Mouse (Mus musculus) gastrocnemius, postnatal 25 days (tissue): ENCODE results near the gene Gm28036. TPM values are rescaled to one million over a fixed set of nuclear protein-coding genes. Genes with fewer than 3 reads are reported as not detected.
"Not testable (repeated sequence)": the region's sequence is repeated elsewhere in the genome, so short reads cannot be mapped to it uniquely, and the experiment has no call there.

Experiments used
- DNase-seq: peaks from one replicate; pipeline ENCODE4 v3.0.0; 2022
- long read RNA-seq, 2 experiments: library from polyadenylated mRNA; stranded (forward); transcript quantifications; one replicate each; pipeline ENCODE4 v2.0.0; 2021
- total RNA-seq, 2 experiments: library from RNA; stranded (reverse); gene quantifications; 1 replicate in 1 of 2; 2 replicates in 1 of 2; pipeline ENCODE4 v1.2.3; 2021

Gene Gm28036
- total RNA-seq, result 1 to 10 TPM; 4.9 to 5.6 TPM
- long read RNA-seq, experiment 1, partial matches to known transcripts, result 0 of 2 reads
- long read RNA-seq, experiment 1, other reads (novel, unspliced or antisense), result 2 of 2 reads
- long read RNA-seq, experiment 2, partial matches to known transcripts, result 0 of 1 reads
- long read RNA-seq, experiment 2, other reads (novel, unspliced or antisense), result 1 of 1 reads

DNA sequence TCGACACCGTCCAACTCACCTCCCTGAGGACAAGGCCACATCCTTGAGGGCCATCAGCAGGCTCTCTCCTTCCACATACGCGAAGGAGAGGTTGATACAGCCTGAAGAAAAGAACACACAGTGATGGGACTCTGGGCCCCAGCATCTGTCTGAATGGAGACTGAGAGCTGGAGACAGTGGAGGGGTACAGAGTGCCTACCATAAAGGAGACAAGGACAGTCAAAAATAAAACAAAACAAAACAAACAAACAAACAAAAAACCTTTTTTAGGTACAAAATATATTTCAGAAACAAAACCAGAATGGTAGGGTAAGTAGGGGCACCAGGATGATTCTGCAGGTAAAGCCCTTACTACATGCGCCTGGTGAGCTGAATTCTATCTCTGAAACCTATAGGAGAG, at the start of gene Gm28036:
Gm28036 (minus strand) TSS at position 101 of the 400 bp plus-strand sequence.
- DNase-seq, result no peak

DNA sequence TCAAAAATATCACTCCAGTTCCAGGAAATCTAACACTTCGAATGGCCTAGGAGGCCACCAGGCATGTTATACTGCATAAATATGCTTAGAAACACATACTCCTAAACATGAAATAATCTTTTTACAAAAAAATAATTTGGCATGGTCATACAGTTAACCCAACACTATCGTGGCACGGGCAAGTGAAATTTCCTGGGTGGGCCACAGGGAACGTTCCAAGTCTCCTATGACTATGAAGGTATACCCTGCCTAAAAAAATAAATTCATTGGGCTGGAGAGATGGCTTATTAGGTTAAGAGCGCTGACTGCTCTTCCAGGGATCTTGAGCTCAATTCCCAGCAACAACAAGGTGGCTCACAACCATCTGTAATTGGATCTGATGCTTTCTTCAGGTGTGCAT, 39.7 kb upstream of the Gm28036 start:
- DNase-seq, result no peak

DNA sequence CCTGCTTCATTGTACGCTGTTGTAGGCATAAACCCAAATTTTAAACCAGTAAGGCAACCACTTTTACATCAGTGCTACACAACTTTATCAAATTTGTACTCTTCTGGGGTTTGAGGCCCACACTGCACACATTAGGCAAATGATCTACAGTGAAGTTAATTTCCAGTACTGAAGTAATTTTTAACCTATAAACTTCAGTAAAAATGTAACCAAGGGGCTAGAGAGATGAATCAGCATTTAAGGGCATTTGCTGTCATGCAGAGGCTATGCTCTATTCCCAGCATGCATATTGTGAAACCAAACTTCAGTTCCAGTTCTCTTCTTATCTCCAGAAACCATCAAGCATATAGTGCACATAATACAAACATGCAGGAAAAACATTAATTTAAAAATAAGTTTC, 38.6 kb upstream of the Gm28036 start:
- no peak for DNase-seq

DNA sequence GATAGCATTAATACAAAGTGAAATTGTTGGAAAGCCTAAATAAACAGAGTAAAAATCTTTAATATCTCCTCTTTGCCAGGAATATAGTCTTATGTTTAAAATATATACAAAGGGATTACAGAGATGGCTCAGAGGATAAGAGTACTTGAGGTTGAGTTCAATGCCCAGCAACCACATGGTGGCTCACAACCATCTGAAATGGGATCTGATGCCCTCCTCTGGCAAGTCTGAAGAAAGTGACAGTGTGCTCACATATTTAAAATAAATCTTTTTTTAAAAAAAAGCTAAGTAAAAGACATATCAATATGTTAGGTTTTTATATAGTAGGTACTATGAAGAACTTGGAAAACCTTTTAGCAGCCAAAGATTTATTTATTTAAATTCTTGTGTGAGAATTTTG, 24.6 kb upstream of the Gm28036 start:
- DNase-seq, result no peak

DNA sequence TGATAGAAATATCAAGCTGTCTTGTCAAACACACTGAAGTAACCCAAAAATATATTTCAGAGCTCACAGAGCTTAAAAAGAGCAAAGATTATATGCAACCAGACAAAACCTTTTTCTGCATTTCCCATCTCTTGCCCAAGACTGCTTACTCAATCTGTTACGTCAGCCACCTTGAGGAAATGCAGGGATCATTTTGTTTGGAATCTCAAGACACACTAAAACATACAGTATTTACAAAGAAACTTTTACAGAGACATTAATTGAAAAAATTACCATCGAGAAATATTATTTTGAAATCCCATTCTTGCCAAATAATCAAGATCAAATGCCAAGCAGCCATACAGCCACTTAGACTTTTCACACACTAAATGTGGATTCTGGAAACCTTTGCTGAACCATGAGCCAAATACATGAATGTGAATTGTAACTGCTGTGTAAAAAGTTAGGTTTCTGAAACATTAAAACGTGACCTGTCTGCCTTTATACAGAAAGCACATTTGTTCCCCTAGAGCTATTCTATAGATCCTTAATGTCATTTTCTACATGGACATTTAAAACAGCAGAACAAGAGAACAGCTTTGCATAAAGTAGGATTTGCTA, 20.5 kb upstream of the Gm28036 start:
- DNase-seq, result no peak

DNA sequence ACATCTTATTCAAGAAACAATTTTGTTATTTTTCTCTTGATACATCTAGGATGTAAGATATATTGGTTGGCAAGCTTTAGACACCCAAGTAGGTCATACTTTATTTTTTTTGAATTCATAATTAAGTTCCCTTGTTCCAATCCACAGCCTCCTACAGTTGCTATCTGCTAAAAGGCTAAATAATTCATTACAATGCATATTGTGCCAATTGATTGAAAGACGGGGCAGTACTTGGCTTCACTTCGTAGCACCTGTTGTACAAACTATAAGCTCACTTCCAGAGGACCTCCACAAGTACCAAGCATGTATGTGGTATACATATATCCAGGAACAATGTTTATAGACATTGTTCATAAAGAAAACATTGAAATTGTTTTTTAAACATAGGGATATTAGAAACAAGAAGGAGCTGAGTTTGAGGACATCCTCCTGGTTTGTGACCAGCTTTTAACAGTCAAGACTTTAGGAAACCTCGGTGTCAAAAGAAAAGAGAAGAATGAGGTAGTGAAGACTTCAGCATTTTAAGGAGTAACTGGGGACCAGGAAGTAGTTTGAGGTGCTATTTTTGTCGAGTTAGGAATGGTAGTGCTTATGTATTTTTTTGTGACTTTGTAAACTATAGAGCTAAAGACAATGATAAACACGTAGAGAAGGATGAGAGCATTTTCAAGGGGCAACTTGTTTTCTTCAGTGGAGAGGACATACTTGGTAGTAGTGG, 19.5 kb upstream of the Gm28036 start:
- DNase-seq, result no peak

DNA sequence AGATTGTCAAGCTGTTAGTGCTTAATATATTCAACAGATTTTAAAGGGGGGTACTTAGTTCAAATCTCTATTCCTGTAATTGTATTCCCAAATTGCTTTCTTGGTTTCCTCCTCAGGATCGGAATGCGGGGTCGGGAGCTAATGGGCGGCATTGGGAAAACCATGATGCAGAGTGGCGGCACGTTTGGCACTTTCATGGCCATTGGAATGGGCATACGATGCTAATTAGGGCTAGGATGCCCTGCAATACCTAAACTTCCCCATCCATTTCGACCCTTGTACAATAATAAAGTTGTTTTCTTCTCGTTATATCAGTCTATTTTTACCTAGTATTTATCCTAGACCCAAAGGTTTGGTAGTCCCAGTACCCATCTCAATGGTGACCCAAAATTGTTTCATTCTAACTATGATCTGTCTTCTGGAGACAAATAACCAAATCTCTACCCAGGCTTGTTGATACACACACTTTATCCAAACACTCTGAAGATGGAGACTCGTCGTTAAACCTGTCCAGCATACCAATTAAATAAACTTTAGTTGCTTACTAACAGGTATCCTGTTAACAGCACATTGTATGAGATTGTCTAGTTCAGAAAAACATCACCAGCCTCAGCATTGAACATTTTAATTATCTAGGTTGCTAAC, 18.7 kb upstream of the Gm28036 start:
- DNase-seq, result no peak

DNA sequence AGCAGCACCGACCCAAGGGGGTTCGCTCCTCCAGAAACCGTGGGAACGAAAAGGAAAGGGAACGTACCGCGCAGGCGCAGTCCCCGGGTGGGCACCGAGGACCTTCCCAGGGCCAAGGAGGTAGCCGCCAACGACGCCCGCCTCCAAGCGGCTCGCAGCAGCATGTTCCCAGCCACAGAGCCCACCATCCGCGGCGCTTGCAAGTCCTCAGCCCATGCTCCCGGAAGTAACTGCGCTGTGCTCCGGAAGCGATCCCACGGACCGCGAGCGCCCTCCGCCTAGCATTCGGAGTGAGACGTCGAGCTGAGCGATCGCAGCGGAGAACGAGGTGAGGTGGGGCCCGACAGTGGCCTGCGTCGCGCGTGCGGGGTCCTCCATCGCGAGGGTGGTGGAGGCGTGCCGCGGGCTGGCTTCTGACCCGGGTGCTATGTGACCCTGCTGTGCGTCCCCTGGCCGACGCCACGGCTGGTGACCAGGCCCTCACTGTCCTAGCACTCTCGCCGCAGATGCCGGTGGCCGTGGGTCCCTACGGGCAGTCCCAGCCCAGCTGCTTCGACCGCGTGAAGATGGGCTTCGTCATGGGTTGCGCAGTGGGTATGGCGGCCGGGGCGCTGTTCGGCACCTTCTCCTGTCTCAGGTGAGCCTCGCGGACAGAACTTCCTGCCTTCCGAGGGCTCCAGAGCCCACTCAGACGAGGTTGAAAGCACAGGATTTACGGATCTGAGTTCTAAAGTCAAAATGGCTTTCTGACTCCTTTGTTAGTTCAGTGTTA, 17.2 kb upstream of the Gm28036 start, which contains the start of the genes Romo1 and Nfs1:
Romo1 (plus strand) TSS at position 87 of the 772 bp plus-strand sequence.
Nfs1 (minus strand) TSS at position 234 of the 772 bp plus-strand sequence.
- peak; percentile 88 for DNase-seq

DNA sequence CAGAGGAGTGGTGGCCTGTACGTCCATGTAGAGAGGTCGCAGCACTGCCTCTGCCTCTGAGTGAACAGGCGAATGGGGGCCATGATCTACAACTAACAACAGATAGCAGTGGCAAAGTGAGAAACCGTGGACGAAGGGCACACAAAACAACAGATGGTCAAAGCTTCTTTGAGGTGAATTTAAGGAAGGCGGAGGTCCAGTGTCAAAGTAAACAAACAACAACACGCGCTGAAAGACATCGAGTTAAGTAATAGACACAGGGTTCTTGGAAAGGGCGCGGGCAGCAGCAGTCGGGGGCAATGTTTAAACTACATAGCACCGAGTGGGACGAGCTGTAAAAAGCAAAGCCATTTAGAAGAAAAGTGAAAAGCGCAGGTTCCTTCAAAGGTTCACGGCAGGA, 16.5 kb upstream of the Gm28036 start:
- no peak for DNase-seq

DNA sequence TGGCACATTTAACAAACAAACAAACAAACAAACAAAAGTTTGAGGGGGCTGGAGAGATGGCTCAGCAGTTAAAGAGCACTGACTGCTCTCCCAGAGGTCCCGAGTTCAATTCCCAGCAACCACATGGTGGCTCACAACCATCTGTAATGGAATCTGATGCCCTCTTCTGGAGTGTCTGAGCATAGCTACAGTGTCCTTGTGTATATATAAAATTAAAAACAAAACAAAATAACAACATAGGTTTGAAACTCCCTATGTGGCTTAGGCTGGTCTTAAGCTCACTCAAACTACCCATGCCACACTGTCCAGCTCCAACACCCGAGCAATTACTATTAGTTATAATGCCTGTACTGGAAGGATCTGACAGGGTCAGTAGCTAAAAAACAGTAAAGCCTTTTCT, 15.9 kb upstream of the Gm28036 start:
- no peak for DNase-seq

DNA sequence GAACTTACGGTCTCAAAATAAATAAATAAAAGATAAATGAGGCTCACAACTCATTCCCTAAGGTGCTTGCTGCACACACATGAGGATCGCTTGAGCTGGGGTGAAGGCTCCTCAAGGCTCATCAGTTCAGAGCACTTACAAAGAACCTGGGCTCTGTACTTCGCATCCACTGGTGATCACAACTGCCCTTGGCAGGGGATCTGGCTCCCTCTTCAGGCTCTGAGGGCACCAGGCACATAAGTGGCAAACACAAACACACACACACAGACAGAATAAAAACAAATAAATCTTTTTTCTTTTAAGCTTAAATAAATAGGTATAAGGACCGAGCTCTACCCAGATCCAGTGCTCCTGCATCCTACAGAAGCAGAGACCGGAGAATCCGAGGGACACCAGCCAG, 8.8 kb upstream of the Gm28036 start:
- no peak for DNase-seq

DNA sequence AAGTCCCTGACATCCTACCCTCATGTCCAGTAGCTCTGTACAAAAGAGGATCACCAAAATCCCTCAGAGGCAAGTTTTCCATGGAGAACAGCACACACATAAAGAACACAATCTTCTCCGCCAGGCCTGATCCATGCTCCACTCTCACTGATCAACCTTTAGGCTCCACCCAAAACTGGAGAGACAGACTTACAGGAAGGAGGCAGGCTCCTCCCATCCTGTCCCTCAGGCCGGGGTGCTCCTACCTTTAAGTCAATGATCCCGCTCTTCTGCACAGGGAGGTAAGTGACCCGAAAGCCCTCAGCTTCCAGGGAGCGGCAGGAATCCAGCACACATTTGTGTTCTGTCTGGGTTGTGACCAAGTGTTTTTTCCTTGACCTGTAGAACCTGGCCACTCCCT, 7.3 kb upstream of the Gm28036 start:
- DNase-seq, result no peak

DNA sequence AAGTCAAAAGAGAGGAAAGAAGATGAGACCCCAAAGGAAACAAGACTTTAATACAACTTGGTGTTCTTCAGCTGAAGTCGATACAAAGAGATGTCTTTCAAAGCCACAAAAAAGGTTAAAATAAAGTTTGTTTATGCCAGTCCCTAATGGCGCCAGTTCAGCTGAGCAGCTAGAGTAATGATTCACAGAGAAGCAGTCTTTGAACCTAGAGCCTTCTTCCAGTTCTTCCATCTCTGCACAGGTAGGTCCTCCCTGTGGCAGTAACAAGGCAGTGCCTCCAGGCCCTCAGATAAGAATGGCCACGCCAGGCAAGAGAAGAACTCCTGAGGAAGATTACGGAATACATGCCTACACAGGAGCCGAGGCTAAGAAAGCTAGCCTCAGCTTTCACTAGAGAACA, 3.2 kb downstream of the Gm28036 start:
- no peak for DNase-seq

DNA sequence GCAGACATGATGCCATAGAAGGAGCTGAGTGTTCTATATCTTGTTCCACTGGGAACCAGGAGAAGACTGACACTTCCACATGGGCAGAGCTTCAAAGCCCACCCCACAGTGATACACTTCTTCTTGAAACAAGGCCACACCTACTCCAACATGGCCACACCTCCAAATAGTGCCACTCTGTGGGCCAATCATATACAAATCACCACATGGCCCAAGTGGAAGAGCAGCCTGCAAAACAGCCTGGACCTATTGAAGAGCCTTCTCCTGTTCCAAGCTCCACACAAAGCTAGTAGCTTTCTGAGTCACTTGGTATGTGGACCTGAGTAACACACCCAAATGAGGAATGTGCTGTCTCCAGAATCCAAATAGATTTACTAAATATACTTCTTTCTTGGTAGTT, 7.3 kb downstream of the Gm28036 start:
- DNase-seq, result no peak

DNA sequence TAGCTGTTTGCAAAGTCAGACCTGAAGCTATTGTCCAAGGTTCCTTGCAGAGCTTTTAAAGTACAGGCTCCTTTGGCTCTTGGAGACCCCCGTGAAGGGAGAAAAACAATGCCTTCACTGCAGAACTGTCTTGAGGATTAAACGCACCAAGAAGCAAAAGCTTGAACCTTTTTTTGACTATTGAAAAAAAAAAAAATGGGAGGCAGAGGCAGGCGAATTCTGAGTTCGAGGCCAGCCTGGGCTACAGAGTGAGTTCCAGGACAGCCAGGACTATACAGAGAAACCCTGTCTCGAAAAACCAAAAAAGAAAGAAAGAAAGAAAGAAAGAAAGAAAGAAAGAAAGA, 14.8 kb downstream of the Gm28036 start:
- not testable (repeated sequence) for DNase-seq

DNA sequence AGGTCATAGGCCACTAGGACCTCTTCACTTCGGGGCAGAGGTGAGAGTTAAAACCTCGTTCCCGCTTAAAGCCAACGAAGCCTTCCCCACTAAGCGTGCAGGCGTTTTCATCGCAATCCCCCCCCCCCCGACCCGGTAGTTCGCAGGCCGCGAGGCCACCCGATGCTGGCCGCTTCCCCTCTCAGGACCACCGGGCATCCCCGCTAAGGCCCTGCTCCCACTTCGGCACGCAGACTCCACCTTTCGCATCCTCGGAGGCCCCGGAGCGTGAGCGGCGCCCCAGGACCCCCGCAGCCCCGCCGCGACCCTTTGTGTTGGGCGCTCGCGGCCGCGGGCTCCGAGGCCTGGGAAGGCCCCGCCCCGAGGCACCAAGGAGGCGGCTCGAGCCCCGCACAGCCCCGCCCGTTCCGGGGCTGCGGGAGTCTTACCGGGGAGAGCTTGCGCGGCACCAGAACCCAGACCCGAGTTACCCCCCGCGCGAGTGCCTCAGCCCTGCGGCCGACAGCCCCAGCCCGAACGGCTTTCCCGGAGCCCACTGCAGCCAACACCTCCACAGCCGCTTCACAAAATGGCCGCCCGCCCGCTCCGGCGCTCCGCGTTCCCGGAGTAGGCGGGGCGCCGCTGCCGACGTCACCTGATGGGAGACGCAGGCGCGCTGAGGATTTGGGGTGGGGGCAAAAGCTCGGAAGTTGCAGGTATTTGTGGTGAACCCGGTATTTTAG, 15.4 kb downstream of the Gm28036 start, which contains the start of the genes Cpne1 and Rbm12:
Cpne1 (minus strand) TSS at position 608 of the 722 bp plus-strand sequence.
Rbm12 (minus strand) TSS at position 621 of the 722 bp plus-strand sequence.
- DNase-seq, result peak; percentile 89

DNA sequence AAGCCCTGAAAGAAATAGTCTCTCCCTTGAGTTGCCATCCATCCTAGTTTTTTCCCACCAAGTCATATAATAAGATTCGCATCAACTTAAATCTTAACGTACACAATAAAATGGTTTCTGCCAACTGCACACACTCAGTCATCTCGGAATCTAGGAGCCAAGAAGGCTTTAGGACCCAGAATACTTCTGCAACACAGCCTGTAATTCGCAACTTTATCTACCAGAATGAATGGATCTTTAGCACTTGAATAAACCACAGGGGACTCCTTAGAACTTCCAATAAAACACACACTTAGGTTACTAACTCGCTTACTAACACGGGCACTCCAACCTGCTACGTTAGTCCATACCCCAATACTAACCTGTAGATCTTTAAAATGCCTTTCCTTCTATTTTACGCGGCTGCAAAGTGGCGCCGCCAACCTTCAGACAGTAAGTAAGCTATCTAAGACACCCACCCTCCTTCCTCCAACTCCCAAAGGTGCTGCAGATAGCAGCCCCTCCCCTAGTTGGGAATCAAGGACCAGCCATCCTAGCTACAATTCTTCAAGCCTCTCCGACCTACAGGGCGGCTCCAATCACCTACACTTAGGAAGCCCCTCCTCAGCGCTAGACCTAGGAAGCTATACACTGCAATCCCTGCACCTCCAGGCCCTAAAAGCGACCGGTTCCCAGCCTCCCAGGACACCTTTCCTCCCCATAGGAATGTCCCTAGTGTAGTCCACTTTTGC, 16.1 kb downstream of the Gm28036 start:
- no peak for DNase-seq

DNA sequence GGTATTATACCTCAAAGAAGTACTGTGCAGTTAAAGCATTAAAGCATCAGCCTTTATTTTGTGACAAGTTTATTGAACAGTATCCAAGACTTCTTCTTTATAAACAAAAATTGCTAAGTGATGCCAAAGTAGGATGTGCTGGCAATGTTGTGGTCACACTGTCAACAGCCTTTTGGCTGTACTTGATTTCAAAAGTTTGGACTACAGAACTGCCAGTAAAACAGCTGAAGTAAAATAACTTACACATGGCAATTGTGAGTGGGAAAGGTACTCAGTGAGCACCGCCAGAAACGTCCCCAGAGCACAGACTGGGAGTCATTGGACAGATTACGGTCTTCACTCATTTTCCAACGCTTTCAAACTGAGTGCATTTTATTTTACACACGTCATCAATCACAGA, 35.0 kb downstream of the Gm28036 start:
- no peak for DNase-seq

DNA sequence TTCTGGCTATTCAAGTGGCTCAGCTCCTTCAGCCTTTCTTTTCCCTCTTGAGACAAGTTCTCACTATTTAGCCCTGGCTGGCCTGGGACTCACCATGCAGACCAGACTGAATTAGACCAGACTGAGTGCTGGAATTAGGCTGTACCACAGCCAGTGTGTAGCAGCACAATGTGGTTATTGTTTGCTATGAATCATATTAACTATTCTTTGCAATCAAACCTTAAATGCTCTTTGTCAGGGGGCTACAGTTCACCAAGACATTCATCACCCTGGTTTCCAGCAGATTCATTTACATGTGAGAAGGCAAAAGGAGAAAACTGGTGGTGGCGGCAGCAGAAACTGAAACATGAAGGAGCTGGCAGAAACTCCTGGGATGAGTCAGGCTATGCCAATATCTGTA, 37.1 kb downstream of the Gm28036 start:
- DNase-seq, result no peak

DNA sequence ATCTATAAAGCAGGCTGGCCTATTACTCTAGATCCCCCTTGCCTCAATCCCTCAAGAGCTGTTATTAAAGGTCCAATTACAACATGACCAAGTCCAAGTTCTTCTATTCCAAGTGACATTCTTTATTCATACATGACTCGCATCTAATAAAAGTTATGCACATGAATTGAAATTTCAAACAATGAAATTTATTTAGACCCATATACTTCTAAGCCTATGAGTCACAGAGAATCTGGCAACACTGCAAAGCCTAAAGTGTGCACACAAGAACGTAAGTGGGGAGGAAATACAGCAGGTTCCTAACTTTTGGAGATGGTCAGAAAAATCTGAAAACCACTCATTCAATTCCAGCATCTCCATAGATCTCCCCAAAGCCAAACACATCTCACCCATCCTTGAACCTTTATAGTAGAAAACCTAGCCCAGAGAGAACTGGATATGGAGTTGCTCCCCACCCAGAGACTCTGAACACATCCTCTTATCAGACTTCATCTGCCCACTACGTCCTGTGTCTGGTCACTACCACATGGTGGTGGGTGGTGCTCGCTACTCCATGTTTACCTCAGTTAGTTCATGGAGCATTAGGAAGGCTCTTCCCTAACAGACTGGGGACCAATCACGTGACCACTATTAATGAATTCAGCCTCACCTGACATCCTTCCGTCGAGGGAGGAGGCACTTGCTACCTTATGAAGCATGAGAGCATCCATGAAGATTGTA, 39.3 kb downstream of the Gm28036 start:
- DNase-seq, result no peak
